Mouse (Mus musculus): ENCODE data around the gene Ppm1e.

The Ppm1e gene

DNA sequence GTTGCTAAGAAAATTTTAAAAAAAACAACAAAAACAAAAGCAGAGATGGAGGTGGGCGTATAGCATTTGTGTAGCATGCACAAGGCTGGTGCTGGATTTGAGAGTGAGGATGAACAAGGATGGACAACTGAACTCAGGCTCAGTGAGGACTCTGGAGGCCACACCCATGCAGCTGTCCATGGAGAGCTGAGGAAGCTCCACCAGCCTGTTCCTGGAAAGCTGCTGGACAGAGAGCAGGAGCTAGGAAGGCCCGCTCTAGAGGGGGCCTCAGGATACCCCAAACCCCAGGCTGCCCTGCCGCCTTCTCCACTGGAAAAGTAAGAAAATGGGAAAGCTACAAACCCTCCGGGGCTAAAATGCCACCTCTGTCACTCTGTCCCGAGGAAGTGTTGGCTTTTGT is 101.5 kb downstream of the Ppm1e start:
- intact Hi-C loops (cut with DNase I) = no loop called here

DNA sequence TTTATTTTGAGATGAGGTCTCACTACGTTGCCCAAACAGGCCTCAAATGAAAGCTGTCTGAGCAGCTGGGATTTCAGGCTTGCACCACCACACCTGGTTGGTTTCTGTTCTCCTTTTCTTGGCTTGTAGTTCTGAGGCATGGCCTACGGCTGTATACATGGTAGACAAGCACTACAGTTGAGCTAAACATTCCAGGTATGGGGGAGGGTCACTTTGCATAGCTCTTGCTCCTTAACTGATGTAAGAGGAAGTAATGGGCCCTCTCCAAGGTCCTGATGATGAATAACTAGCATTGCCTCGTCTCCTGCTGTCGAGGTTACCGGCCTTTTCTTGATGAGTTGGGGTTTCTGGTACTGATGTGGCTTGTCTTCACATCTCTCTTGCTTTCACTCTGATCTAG is 104.7 kb downstream of the Ppm1e start:
- intact Hi-C loops (cut with DNase I) = no loop called here

- intact Hi-C loops (cut with DNase I) = no loop called here
These were observed 105.5 kb downstream of the Ppm1e start for GRCm38 (mm10) chr11:87253294-87253693.

- intact Hi-C loops (cut with DNase I) = no loop called here
These were observed 108.7 kb downstream of the Ppm1e start for GRCm38 (mm10) chr11:87250132-87250531.

DNA sequence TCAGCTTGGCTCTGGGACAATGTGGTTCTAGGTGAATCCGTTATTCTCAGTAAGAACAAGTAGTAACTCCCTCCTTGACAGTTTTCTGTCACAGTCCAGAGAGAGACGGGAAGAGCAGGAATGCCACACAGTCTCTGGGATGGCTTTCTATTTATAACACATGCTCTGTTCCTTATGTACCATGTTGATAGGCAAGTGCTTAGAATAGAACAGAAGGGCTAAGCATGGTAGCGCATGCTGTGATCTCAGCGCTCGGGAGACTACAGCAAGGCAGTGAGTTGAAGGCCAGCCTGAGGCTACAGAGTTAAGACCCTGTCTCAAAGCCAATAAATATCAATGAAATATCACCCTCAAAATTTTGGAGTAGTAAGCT is 111.3 kb downstream of the Ppm1e start:
- intact Hi-C loops (cut with DNase I) = no loop called here

DNA sequence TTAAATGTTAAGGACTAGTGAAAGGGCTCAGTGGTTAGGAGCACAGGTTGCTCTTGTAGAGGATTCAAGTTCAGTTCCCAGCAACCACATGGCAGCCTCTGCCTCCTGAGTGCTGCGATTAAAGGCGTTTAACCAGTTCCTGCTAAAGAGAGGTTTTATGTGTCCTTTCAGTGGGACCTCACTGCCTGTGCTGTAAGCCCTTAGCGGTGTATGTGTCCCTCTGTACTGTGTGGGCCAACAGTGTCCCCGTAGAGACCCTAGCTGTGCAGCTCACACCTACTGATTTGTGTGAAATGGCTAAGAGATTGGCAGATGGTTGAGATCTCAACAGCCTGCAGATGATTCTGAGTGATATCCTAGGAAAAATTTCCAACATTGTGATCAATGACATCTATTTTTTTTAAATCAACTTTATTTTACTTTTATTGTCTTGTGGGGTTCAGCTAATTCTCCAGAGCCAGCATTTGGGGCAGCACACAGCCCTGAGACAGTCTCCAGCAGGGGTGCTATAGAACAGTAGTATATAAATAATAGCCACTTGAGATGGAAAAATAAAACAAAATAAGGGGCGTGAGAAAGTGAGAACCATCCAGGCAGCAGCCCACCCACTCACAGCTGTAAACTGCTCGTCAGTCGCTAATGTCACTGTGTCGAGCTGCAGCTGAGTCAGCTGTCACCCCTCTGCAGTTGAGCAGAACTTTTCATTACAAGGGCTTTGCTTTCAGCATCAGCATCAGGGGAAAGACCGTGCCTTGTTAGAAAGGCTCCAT is 111.9 kb downstream of the Ppm1e start:
- intact Hi-C loops (cut with DNase I) = no loop called here

GRCm38 (mm10) chr11:87246107-87246651 is 112.6 kb downstream of the Ppm1e start:
- intact Hi-C loops (cut with DNase I) = no loop called here

GRCm38 (mm10) chr11:87245171-87245840 is 113.5 kb downstream of the Ppm1e start:
- intact Hi-C loops (cut with DNase I) = no loop called here

GRCm38 (mm10) chr11:87241256-87241655 is 117.6 kb downstream of the Ppm1e start:
- intact Hi-C loops (cut with DNase I) = no loop called here

DNA sequence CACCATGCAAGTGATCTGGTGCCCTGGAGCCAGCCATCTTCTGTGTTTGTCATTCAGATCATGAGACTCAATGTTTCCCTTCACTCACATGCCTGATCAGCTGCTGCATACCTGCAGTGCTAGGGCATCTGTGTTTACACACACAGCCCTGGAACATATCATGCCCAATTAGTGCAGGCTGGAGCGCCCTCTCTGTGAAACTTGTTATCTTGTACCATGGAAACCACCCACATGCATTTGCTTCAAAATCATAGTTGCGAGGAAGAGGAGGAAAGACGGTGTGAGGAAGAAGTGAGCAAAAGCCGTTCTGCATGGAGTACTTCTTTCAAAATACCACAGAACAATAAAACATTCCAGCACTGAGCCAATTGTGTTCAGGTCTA is 118.0 kb downstream of the Ppm1e start:
- intact Hi-C loops (cut with DNase I) = no loop called here

DNA sequence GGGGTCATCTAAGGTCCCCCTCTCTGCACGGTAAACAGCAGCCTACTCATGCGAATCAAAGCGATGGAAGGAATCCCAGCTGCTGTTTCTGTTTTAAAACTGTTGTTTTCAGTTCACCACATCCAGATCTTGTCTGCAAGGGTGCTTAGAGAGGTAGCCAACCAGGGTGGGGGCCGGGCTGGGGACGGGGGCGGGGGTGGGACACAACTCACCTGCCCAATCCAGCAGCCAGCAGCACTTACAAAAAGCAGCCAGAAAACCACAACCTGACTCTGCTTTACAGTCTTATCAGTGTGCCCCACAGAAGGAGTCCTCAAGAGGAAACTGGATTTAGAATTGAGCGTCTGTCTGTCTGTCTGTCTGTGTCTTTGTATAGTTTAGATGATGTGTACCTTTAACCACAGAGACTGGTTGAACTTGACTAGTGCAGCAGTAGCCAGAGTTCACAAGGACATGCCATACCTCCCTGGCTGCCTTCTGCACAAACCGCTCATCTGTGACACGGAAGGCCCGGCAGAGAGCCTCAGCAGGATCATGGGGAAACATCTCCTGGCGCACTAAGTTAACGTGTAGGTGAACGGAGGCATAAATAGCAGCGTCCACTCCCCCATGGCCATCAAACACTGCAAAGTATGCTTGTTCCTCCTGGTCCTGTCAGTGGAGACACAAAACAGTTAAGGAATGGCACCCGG is 118.5 kb downstream of the Ppm1e start:
- intact Hi-C loops (cut with DNase I) = no loop called here

- intact Hi-C loops (cut with DNase I) = no loop called here
These were observed 119.8 kb downstream of the Ppm1e start for GRCm38 (mm10) chr11:87238891-87239530.

DNA sequence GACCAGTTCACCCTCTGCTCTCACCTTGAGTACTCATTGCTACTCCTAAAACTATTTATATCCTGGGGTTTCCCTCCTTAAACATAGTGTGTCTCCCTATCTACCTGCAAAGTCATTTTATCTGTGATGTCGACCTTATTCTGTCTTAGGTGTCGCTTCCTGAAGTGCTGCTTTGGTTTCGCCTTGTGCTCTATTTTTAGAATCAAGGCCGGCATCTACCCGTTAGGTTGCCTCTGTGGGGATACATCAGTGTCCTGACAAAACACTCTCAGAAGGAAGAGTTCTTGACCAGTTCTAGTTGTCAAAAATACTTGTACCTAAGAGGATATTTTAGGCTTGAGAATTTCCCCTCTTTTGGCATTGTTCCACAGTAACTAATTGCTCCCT is 123.3 kb downstream of the Ppm1e start:
- intact Hi-C loops (cut with DNase I) = no loop called here

GRCm38 (mm10) chr11:87234743-87235485 is 123.9 kb downstream of the Ppm1e start:
- intact Hi-C loops (cut with DNase I) = no loop called here

- intact Hi-C loops (cut with DNase I) = no loop called here
These were observed 125.4 kb downstream of the Ppm1e start for GRCm38 (mm10) chr11:87233377-87233776.

DNA sequence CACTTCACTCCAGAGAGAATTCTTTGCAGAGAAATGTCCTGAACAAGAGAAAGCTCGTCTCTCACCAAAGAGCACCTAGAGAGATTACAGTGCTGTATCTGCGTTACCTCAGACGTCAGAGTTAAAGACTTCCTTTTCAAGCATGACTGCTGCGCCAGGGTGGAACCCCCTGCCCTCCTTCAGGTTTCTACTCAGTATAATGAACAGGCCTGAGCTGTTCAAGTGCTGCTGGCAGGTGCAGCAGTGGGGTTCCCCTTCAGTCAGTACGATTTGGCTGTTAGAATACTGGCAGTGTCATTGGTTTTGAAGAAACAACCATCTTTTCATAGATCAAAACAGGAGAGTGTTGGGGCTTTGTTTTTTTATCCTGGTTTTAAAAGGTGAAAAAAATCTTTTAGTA is 131.8 kb downstream of the Ppm1e start:
- intact Hi-C loops (cut with DNase I) = no loop called here

GRCm38 (mm10) chr11:87222686-87223085 is 136.1 kb downstream of the Ppm1e start:
- intact Hi-C loops (cut with DNase I) = no loop called here

DNA sequence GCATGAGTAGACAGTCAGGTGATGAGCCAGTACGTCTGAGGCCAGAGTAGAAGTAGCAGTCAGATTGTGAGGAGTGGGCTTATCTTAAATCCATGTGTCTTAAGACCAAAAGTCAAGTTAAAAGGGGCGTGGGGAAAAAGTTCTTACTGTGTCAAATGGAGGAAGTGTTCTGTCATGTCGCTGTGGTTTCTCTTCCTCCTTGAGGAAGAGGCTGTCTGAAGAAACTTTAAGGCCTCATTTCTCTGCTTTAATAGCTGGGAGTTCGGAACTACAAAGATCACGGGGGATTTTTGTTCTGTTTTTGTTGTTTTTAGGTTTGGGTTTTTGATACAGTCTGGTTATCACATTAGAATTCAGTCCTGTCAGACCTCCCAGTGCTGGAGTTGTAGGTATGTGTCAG is 146.5 kb downstream of the Ppm1e start:
- intact Hi-C loops (cut with DNase I) = loop anchor here (5.0 kb wide), 2 partner anchors 200 to 290 kb away; no protein-coding TSS in a partner anchor

Measured in adrenal gland (tissue).